Mouse (Mus musculus) kidney, adult 2 months (tissue): ENCODE results near the gene Gm11020.

Source experiments
- CTCF ChIP-seq: fragments of 200-500 bp; conservative IDR thresholded peaks from 2 replicates; pipeline ENCODE4 v1.5.1; 2011; ENCODE audit warnings: low read depth, mild to moderate bottlenecking, control low read depth, low read length, moderate library complexity, mixed read lengths; ENCODE audit not compliant: insufficient read depth, insufficient read length
- POLR2A ChIP-seq: fragments of 200-500 bp; IDR thresholded peaks from one replicate; pipeline ENCODE4 v1.6.1; 2011; ENCODE audit warnings: low read depth, low read length, control low read depth

- TF ChIP-seq CTCF: no peak
- TF ChIP-seq POLR2A: no peak
Observed at GRCm38 (mm10) chr8:104371121-104371520, 49.8 kb downstream of the Gm11020 start.
